ENCODE assay signal across 7 mouse cellular contexts in genomic region chr10:127350594-127351284, GRCm38 (mm10). TPM values are rescaled to one million over a fixed set of nuclear protein-coding genes. Genes with fewer than 3 reads are reported as not detected.
DNase-seq lines count a peak whose midpoint lies in the region; ATAC-seq and TF ChIP-seq lines count a peak whose summit lies in the region.

No protein-coding gene starts in this region.

- ATAC-seq in hindbrain, embryonic 11.5 days (ENCODE audit: low FRiP score), result peak; percentile 63; the same call in 1 of the 2 replicates

- H3K4me2 ChIP-seq in hindbrain, embryonic 11.5 days (replicated peaks; ENCODE audit: low read depth, low read length), result peak overlapping the region; percentile 24

- H3K4me1 ChIP-seq in MEL (ENCODE audit: control insufficient read depth in 1 of 2, insufficient read depth in 2 of 2, low read length in 2 of 2), result peaks cover 0 to 14% of the 10 kb centered on the region in 2 experiments; a peak in 2 of 4 replicates
- peaks cover 21% of the 10 kb centered on the region for H3K4me1 ChIP-seq in forebrain, embryonic 10.5 days
- H3K4me1 ChIP-seq in hindbrain, embryonic 11.5 days (replicated peaks; ENCODE audit: control insufficient read depth, insufficient read depth, low read length), result no peaks in the 10 kb centered on the region

- H3K36me3 ChIP-seq in MEL (ENCODE audit: control insufficient read depth in 1 of 2, insufficient read depth in 2 of 2, low read length in 2 of 2), result no peaks in the 10 kb centered on the region
- no peaks in the 10 kb centered on the region for H3K36me3 ChIP-seq in forebrain, embryonic 10.5 days (replicated peaks)
- no peaks in the 10 kb centered on the region for H3K36me3 ChIP-seq in hindbrain, embryonic 11.5 days (ENCODE audit: control insufficient read depth, insufficient read depth, low read length)

- H3K79me2 ChIP-seq in MEL (ENCODE audit: control insufficient read depth, insufficient read depth, low read length, poor library complexity), result no peaks in the 10 kb centered on the region

- H3K27me3 ChIP-seq in MEL (ENCODE audit: control insufficient read depth in 1 of 2, insufficient read depth in 2 of 2, low read length in 2 of 2), result peaks cover 0 to 1% of the 10 kb centered on the region in 2 experiments; a peak in 2 of 4 replicates
- peaks cover 33% of the 10 kb centered on the region for H3K27me3 ChIP-seq in forebrain, embryonic 10.5 days (ENCODE audit: poor library complexity, severe bottlenecking)
- H3K27me3 ChIP-seq in hindbrain, embryonic 11.5 days (ENCODE audit: control insufficient read depth, insufficient read depth, low read length), result no peaks in the 10 kb centered on the region

- TF ChIP-seq CTCF in MEL (IDR thresholded peaks at IDR 0.05 in 2 of 3, conservative IDR thresholded peaks at IDR 0.05 in 1 of 3; ENCODE audit: control insufficient read depth in 1 of 3, insufficient read depth in 1 of 3, low read depth in 2 of 3, low read length in 3 of 3, poor library complexity in 1 of 3, severe bottlenecking in 1 of 3), result peak; percentile 91 to 93 (median 92)
- TF ChIP-seq CTCF in brain, embryonic 14.5 days (IDR thresholded peaks at IDR 0.05; ENCODE audit: borderline replicate concordance, extremely low read depth, insufficient read depth, insufficient read length), result peak; percentile 96

- no peaks in the 10 kb centered on the region for H3K9me3 ChIP-seq in MEL (replicated peaks; ENCODE audit: insufficient read depth, low read length)
- H3K9me3 ChIP-seq in forebrain, embryonic 10.5 days, result no peaks in the 10 kb centered on the region
- no peaks in the 10 kb centered on the region for H3K9me3 ChIP-seq in hindbrain, embryonic 11.5 days (ENCODE audit: control insufficient read depth, low read length)

- H3K27ac ChIP-seq in MEL (ENCODE audit: control insufficient read depth, low read depth, low read length), result no peak overlapping the region
- 0 out of 2 replicates have a peak overlapping the region, but pooled peaks have one; percentile 32 for H3K27ac ChIP-seq in forebrain, embryonic 10.5 days
- no peak overlapping the region for H3K27ac ChIP-seq in hindbrain, embryonic 11.5 days (ENCODE audit: low read depth, low read length)

- TF ChIP-seq EP300 in MEL (IDR thresholded peaks at IDR 0.05; ENCODE audit: low read depth in 1 of 2, low read length in 2 of 2), result no peak; a peak in 1 of 4 replicates

- DNase-seq in MEL (ENCODE audit: low read depth, low spot score), result peak; percentile 87
- peak; percentile 73 for DNase-seq in brain, embryonic 14.5 days (ENCODE audit: low read depth)
- DNase-seq in forebrain, embryonic 10.5 days (ENCODE audit: extremely low spot score, low spot score), result peak; percentile 78
- peak; percentile 79 for DNase-seq in hindbrain, embryonic 11.5 days (ENCODE audit: low spot score)
- peak; percentile 41 for DNase-seq in left cerebral cortex, adult 11 months (ENCODE audit: low spot score)
- peak; percentile 78 for DNase-seq in lung, postnatal 36 days
- peak; percentile 80 for DNase-seq in right cerebral cortex, adult 18-20 months

- H3K4me3 ChIP-seq in MEL (ENCODE audit: control insufficient read depth in 1 of 2, insufficient read depth in 1 of 2, low read depth in 2 of 2, low read length in 2 of 2), result peak overlapping the region; percentile 46 to 67
- peak overlapping the region; percentile 31 for H3K4me3 ChIP-seq in forebrain, embryonic 10.5 days
- no peak overlapping the region for H3K4me3 ChIP-seq in hindbrain, embryonic 11.5 days (ENCODE audit: low read depth, low read length)

- TF ChIP-seq RAD21 in MEL (IDR thresholded peaks at IDR 0.05; ENCODE audit: low read depth, low read length), result peak; percentile 58

- H3K9ac ChIP-seq in MEL (ENCODE audit: control insufficient read depth, low read depth, low read length, poor library complexity, severe bottlenecking), result peak overlapping the region; percentile 55
- H3K9ac ChIP-seq in hindbrain, embryonic 11.5 days (ENCODE audit: low read depth, low read length), result peak overlapping the region; percentile 29; the same call in 1 of the 2 replicates

- TF ChIP-seq POLR2A in MEL (IDR thresholded peaks at IDR 0.05; ENCODE audit: control insufficient read depth in 1 of 2, insufficient read depth in 1 of 2, low read depth in 1 of 2, low read length in 2 of 2, poor library complexity in 1 of 2), result peak; percentile 46 to 63; a peak in 2 of 4 replicates
- TF ChIP-seq POLR2A in brain, embryonic 14.5 days (IDR thresholded peaks at IDR 0.05; ENCODE audit: borderline replicate concordance, extremely low read depth, insufficient read depth, insufficient read length, poor library complexity, severe bottlenecking), result no peak

- whole genome bisulfite sequencing in forebrain, embryonic 10.5 days, result 16% methylated on average over 24 of the region's 24 CpGs
- 13% methylated on average over 24 of the region's 24 CpGs for whole genome bisulfite sequencing in hindbrain, embryonic 11.5 days

TF ChIP-seq in MEL, 35 proteins besides CTCF, POLR2A, EP300 and RAD21 (continues in another document):
- TF ChIP-seq MAZ (IDR thresholded peaks at IDR 0.05; ENCODE audit: low read depth, low read length) (peak; percentile 51; the same call in 1 of the 2 replicates), NELFE (IDR thresholded peaks at IDR 0.05; ENCODE audit: low read depth, low read length) (peak; percentile 57), MYC (IDR thresholded peaks at IDR 0.05; ENCODE audit: low read depth, low read length) (peak; percentile 52; the same call in 1 of the 2 replicates), USF1 (IDR thresholded peaks at IDR 0.05; ENCODE audit: low read depth, low read length) (no peak), ZNF384 (IDR thresholded peaks at IDR 0.05; ENCODE audit: low read depth, low read length) (no peak), MYB (IDR thresholded peaks at IDR 0.05; ENCODE audit: low read depth, low read length) (no peak), SMC3 (IDR thresholded peaks at IDR 0.05; ENCODE audit: low read depth, low read length) (peak; percentile 63), CHD1 (IDR thresholded peaks at IDR 0.05; ENCODE audit: low read depth, low read length) (no peak), HCFC1 (IDR thresholded peaks at IDR 0.05; ENCODE audit: low read depth, low read length) (0 out of 2 replicates have a peak, but pooled peaks have one; percentile 41), TBP (IDR thresholded peaks at IDR 0.05; ENCODE audit: low read depth, low read length) (peak; percentile 36; the same call in 1 of the 2 replicates), ELF1 (IDR thresholded peaks at IDR 0.05; ENCODE audit: low read depth, low read length) (peak; percentile 68), TCF12 (IDR thresholded peaks at IDR 0.05; ENCODE audit: low read depth, low read length) (peak; percentile 22; the same call in 1 of the 2 replicates), UBTF (IDR thresholded peaks at IDR 0.05; ENCODE audit: borderline replicate concordance, insufficient read depth, low read depth, low read length) (no peak), GABPA (IDR thresholded peaks at IDR 0.05; ENCODE audit: low read depth, low read length) (no peak), NRF1 (IDR thresholded peaks at IDR 0.05; ENCODE audit: insufficient read depth, low read depth, low read length, poor library complexity, severe bottlenecking) (no peak), KAT2A (conservative IDR thresholded peaks at IDR 0.05; ENCODE audit: low read depth, low read length) (no peak), GATA1 (IDR thresholded peaks at IDR 0.05; ENCODE audit: low read depth, low read length) (no peak), ZMIZ1 (IDR thresholded peaks at IDR 0.05; ENCODE audit: low read depth, low read length) (0 out of 2 replicates have a peak, but pooled peaks have one; percentile 60)

RNA-seq across cellular contexts. Expression of gene Inhbe, which starts 3.5 kb away (rescaled TPM):
- not detected in 2 replicates for total RNA-seq in MEL (2012; rRNA removed)
- under 1 TPM in 1 of 2 experiments, not detected in 1; 0.03 TPM for polyA plus RNA-seq in MEL (2012; ENCODE audit: insufficient read depth in 1 of 2, insufficient read length in 2 of 2, low read depth in 1 of 2, low replicate concordance in 2 of 2, missing spikeins in 1 of 2)
- not detected in 2 replicates for polyA plus RNA-seq in brain, embryonic 14.5 days (2012; rRNA removed)
- polyA plus RNA-seq in forebrain, embryonic 10.5 days (2016; fragmentation: Nextera tagmentation; extraction: Ambion mirVana), result 0.04 TPM in 1 of 2 replicates, not detected in the other
- 0.05 TPM in 1 of 2 replicates, not detected in the other for polyA plus RNA-seq in hindbrain, embryonic 11.5 days (2014; fragmentation: Nextera tagmentation; extraction: Ambion mirVana)

RNA-seq across cellular contexts. Expression of gene Gli1, which starts 9.0 kb away (rescaled TPM):
- total RNA-seq in MEL (2012; rRNA removed), result 1.3 and 1.4 TPM in 2 replicates
- 1 to 10 TPM in 1 of 2 experiments, not detected in 1; 8.0 TPM for polyA plus RNA-seq in MEL (2012; ENCODE audit: insufficient read depth in 1 of 2, insufficient read length in 2 of 2, low read depth in 1 of 2, low replicate concordance in 2 of 2, missing spikeins in 1 of 2)
- polyA plus RNA-seq in brain, embryonic 14.5 days (2012; rRNA removed), result 7.4 and 11.3 TPM in 2 replicates
- 7.0 and 7.9 TPM in 2 replicates for polyA plus RNA-seq in forebrain, embryonic 10.5 days (2016; fragmentation: Nextera tagmentation; extraction: Ambion mirVana)
- 3.0 and 3.2 TPM in 2 replicates for polyA plus RNA-seq in hindbrain, embryonic 11.5 days (2014; fragmentation: Nextera tagmentation; extraction: Ambion mirVana)

RNA-seq across cellular contexts. Expression of gene Inhbc, which starts 19.5 kb away (rescaled TPM):
- total RNA-seq in MEL (2012; rRNA removed), result not detected in 2 replicates
- polyA plus RNA-seq in MEL (2012; ENCODE audit: insufficient read depth in 1 of 2, insufficient read length in 2 of 2, low read depth in 1 of 2, low replicate concordance in 2 of 2, missing spikeins in 1 of 2), result not detected
- polyA plus RNA-seq in brain, embryonic 14.5 days (2012; rRNA removed), result not detected in 2 replicates
- not detected in 2 replicates for polyA plus RNA-seq in forebrain, embryonic 10.5 days (2016; fragmentation: Nextera tagmentation; extraction: Ambion mirVana)
- polyA plus RNA-seq in hindbrain, embryonic 11.5 days (2014; fragmentation: Nextera tagmentation; extraction: Ambion mirVana), result not detected in 2 replicates

RNA-seq across cellular contexts. Expression of gene Arhgap9, which starts 29.0 kb away (rescaled TPM):
- 24.4 and 27.7 TPM in 2 replicates for total RNA-seq in MEL (2012; rRNA removed)
- polyA plus RNA-seq in MEL (2012; ENCODE audit: insufficient read depth in 1 of 2, insufficient read length in 2 of 2, low read depth in 1 of 2, low replicate concordance in 2 of 2, missing spikeins in 1 of 2), result 10 to 100 TPM in 1 of 2 experiments, not detected in 1; 41.1 TPM
- 0.49 and 0.71 TPM in 2 replicates for polyA plus RNA-seq in brain, embryonic 14.5 days (2012; rRNA removed)
- polyA plus RNA-seq in forebrain, embryonic 10.5 days (2016; fragmentation: Nextera tagmentation; extraction: Ambion mirVana), result 1.5 and 1.7 TPM in 2 replicates
- 1.1 and 2.2 TPM in 2 replicates for polyA plus RNA-seq in hindbrain, embryonic 11.5 days (2014; fragmentation: Nextera tagmentation; extraction: Ambion mirVana)

RNA-seq across cellular contexts. Expression of gene R3hdm2, which starts 29.4 kb away (rescaled TPM):
- 8.0 and 8.2 TPM in 2 replicates for total RNA-seq in MEL (2012; rRNA removed)
- polyA plus RNA-seq in MEL (2012; ENCODE audit: insufficient read depth in 1 of 2, insufficient read length in 2 of 2, low read depth in 1 of 2, low replicate concordance in 2 of 2, missing spikeins in 1 of 2), result 10 to 100 TPM in 1 of 2 experiments, not detected in 1; 60.6 TPM
- polyA plus RNA-seq in brain, embryonic 14.5 days (2012; rRNA removed), result 58.6 and 110 TPM in 2 replicates
- polyA plus RNA-seq in forebrain, embryonic 10.5 days (2016; fragmentation: Nextera tagmentation; extraction: Ambion mirVana), result 27.2 and 27.8 TPM in 2 replicates
- 26.2 and 33.0 TPM in 2 replicates for polyA plus RNA-seq in hindbrain, embryonic 11.5 days (2014; fragmentation: Nextera tagmentation; extraction: Ambion mirVana)
